Mouse (Mus musculus) small intestine, adult 2 months (tissue): ENCODE results near the gene Fam213b.
A peak's percentile ranks its signal among the peaks of the same experiment; 100 is the strongest.

Experiments
- CTCF ChIP-seq: fragments of 200-500 bp; IDR thresholded peaks from 2 replicates; pipeline ENCODE4 v1.5.1; 2012; ENCODE audit warnings: low read depth, mild to moderate bottlenecking, control low read depth, inconsistent platforms, low read length, moderate library complexity, mixed read lengths; ENCODE audit not compliant: insufficient replicate concordance, insufficient read length; ENCODE audit errors: extremely low read depth
- POLR2A ChIP-seq: fragments of 200-500 bp; IDR thresholded peaks from 2 replicates; pipeline ENCODE4 v1.6.1; 2012; ENCODE audit warnings: low read depth, mild to moderate bottlenecking, control low read depth, inconsistent platforms, low read length, moderate library complexity

DNA sequence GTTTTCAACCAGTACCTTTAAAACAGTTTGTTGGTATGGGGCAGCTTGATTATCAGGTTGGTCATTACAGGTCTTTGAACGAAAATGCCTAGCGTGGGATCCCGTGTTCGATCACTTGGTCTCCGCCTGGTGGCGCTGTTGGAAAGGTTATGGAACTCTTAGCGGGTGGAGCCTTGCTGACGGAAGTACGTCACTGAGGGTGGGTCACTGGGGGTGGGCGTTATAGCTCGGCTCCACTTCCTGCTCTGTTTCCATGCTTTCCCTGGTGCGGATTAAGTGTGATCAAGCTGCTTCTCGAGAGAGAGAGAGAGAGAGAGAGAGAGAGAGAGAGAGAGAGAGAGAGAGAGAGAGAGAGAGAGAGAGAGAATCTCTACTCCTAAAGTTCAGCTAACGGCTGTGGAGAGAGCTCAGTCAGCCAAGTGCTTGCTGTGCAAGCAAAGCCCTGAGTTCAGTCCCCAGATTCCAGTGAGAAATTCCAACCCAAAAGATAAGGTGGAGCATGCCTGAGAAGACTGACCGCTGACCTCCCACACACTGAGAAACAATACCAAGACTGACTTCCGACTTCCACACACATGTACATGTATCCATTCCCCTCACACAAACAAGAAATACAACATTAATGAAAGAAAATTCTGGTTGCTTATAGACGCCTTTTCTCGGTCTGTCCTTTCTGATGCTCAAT is 20.9 kb downstream of the Fam213b start:
- TF ChIP-seq POLR2A (peak; percentile 42; the same call in 1 of the 2 replicates), CTCF (peak; percentile 95; the same call in 1 of the 2 replicates)
